ENCODE assay signal across 29 mouse cellular contexts in the genomic region with DNA sequence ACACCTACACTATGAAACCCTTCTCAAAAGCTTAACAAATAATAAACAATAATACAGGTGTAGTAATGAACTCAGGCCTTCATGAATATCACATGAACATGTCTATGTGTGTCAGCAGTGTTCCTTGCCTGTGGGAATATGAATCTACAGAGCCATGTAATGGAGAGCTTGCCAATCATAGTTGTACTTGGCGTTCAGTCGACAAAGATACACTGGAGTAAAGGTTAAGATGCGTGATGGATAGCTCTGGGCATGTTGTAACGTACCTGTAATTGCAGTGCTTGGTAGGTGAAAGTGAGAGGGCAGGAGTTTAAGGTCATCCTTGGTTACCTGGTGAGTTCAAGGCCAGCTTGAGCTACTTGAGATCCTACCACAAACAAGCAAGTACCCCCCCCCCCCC.
"Had no signal": no experiment of that assay in that cellular context is flagged by ENCODE, and none has a peak within 500 bp of the region (broad histone marks: within the 10 kb centered on the region; RNA-seq: fewer than 3 reads in every experiment).

No protein-coding gene starts in this region.

- H3K27me3 ChIP-seq: embryonic facial prominence, embryonic 15.5 days had no signal

- DNase-seq: cerebellum, adult 18-20 months; cerebellum, adult 2 months; cerebellum, adult 8-10 months; cerebellum, adult 9-10 months; cerebellum, adult 9-11 months; cerebellum, postnatal 10 days; cerebellum, postnatal 14 days; cerebellum, postnatal 25 days; cerebellum, postnatal 36 days; embryo, embryonic 11 days; forebrain, postnatal 0 days; gastrocnemius, adult 2 months; gastrocnemius, postnatal 10 days; gastrocnemius, postnatal 14 days; gastrocnemius, postnatal 25 days; gastrocnemius, postnatal 36 days; heart, adult 11 months; heart, adult 18-20 months had no signal

- H3K36me3 ChIP-seq: embryonic facial prominence, embryonic 10.5 days; embryonic facial prominence, embryonic 12.5 days; embryonic facial prominence, embryonic 13.5 days; embryonic facial prominence, embryonic 15.5 days; forebrain, embryonic 10.5 days; forebrain, embryonic 12.5 days; forebrain, embryonic 15.5 days had no signal

- H3K4me2 ChIP-seq: embryonic facial prominence, embryonic 12.5 days; embryonic facial prominence, embryonic 13.5 days; embryonic facial prominence, embryonic 15.5 days; forebrain, embryonic 12.5 days; forebrain, embryonic 13.5 days; forebrain, embryonic 15.5 days had no signal

- H3K4me1 ChIP-seq: embryonic facial prominence, embryonic 12.5 days; embryonic facial prominence, embryonic 15.5 days; forebrain, embryonic 10.5 days; forebrain, embryonic 12.5 days; forebrain, embryonic 13.5 days; forebrain, embryonic 15.5 days had no signal

- ATAC-seq: forebrain, embryonic 13.5 days; forebrain, embryonic 14.5 days; forebrain, embryonic 15.5 days; forebrain, embryonic 16.5 days; forebrain, postnatal 0 days had no signal

- H3K9ac ChIP-seq: embryonic facial prominence, embryonic 12.5 days; embryonic facial prominence, embryonic 13.5 days; embryonic facial prominence, embryonic 15.5 days; forebrain, embryonic 12.5 days; forebrain, embryonic 13.5 days; forebrain, embryonic 15.5 days; forebrain, postnatal 0 days had no signal

- H3K9me3 ChIP-seq: embryonic facial prominence, embryonic 10.5 days; embryonic facial prominence, embryonic 12.5 days; embryonic facial prominence, embryonic 13.5 days; embryonic facial prominence, embryonic 15.5 days; forebrain, embryonic 10.5 days; forebrain, embryonic 13.5 days; forebrain, embryonic 15.5 days had no signal

- H3K4me3 ChIP-seq: embryonic facial prominence, embryonic 10.5 days; embryonic facial prominence, embryonic 12.5 days; embryonic facial prominence, embryonic 13.5 days; embryonic facial prominence, embryonic 15.5 days; erythroblast, embryonic 14.5 days; forebrain, embryonic 10.5 days; forebrain, embryonic 12.5 days; forebrain, embryonic 13.5 days; forebrain, embryonic 15.5 days; gastrocnemius, adult 2 months had no signal

- H3K27ac ChIP-seq: embryonic facial prominence, embryonic 10.5 days; embryonic facial prominence, embryonic 12.5 days; embryonic facial prominence, embryonic 13.5 days; embryonic facial prominence, embryonic 15.5 days; forebrain, embryonic 10.5 days; forebrain, embryonic 12.5 days; forebrain, embryonic 13.5 days; forebrain, embryonic 15.5 days; gastrocnemius, adult 2 months had no signal
